Mouse (Mus musculus): Measurements from ENCODE around the gene Lgr6. TPM values are rescaled to one million over a fixed set of nuclear protein-coding genes. Genes with fewer than 3 reads are reported as not detected.

The Lgr6 gene
- polyA plus RNA-seq, 1 experiment from 2014 or later: 0.35 TPM

DNA sequence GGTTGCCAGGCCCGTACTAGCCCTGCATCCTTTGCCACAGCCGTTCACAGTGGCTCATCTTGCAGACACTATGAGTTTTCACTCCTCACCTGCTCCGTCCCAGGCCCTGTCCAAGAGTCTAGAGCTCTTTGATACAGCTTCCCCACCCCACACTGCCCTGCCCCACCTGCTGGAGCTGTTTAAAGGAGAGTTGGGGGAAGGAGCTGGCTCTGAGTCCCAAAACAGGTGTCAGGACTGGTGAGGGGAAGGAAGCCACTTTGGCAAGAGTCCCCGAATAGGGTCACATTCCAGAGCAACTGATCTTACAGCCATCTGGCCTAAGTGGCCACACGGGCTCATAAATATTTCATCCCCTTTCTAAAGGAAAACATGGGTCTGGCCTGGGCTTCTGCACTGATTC lies 51.0 kb downstream of the Lgr6 start:
- ATAC-seq (ENCODE audit: low FRiP score, low TSS enrichment) (no peak), DNase-seq (ENCODE audit: low spot score) (no peak)
- no peak overlapping the region for H3K9ac ChIP-seq (ENCODE audit: low read length)
- H3K4me3 ChIP-seq (ENCODE audit: low read depth, low read length): no peak overlapping the region
- WGBS: 71% methylated on average over 5 of the region's 5 CpGs
- H3K4me2 ChIP-seq (replicated peaks; ENCODE audit: low read depth): no peak overlapping the region
- no peaks in the 10 kb centered on the region for H3K27me3 ChIP-seq (ENCODE audit: control insufficient read depth, insufficient read depth, low read length)
- no peak for TF ChIP-seq CTCF (IDR thresholded peaks at IDR 0.05; ENCODE audit: low read depth)
- TF ChIP-seq EP300 (optimal IDR thresholded peaks at IDR 0.05): no peak
- H3K36me3 ChIP-seq (ENCODE audit: control insufficient read depth, insufficient read depth, low read length): no peaks in the 10 kb centered on the region
- no peaks in the 10 kb centered on the region for H3K9me3 ChIP-seq (ENCODE audit: control insufficient read depth, low read length)
- H3K4me1 ChIP-seq (replicated peaks; ENCODE audit: control insufficient read depth, insufficient read depth): no peaks in the 10 kb centered on the region
- H3K27ac ChIP-seq (replicated peaks): no peak overlapping the region

DNA sequence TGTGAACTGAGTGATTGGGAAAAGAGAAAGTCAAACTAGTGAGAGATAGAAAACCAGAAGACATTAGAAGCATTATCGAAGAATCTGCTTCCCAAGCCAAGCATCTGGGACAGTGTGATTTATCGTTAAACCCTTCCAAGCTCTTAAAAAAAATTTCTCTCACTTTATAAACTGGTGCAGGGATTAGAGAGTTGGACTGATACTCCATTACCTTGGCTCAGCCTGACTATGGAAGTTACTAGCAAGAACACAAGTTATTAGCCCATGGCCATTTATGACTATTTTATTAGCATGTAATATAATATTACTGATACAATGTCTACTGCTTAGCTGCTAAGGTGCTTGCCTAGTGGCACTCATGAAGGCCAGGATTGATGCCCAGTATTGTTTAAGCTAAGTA lies 60.6 kb downstream of the Lgr6 start:
- H3K36me3 ChIP-seq (ENCODE audit: control insufficient read depth, insufficient read depth, low read length): no peaks in the 10 kb centered on the region
- H3K27me3 ChIP-seq (ENCODE audit: control insufficient read depth, insufficient read depth, low read length): no peaks in the 10 kb centered on the region
- no peaks in the 10 kb centered on the region for H3K4me1 ChIP-seq (replicated peaks; ENCODE audit: control insufficient read depth, insufficient read depth)
- H3K4me2 ChIP-seq (replicated peaks; ENCODE audit: low read depth): no peak overlapping the region
- no peak overlapping the region for H3K27ac ChIP-seq (replicated peaks)
- no peak overlapping the region for H3K4me3 ChIP-seq (ENCODE audit: low read depth, low read length)
- H3K9me3 ChIP-seq (ENCODE audit: control insufficient read depth, low read length): no peaks in the 10 kb centered on the region
- DNase-seq (ENCODE audit: low spot score): no peak
- TF ChIP-seq CTCF (IDR thresholded peaks at IDR 0.05; ENCODE audit: low read depth) (no peak), EP300 (optimal IDR thresholded peaks at IDR 0.05) (no peak)
- ATAC-seq (ENCODE audit: low FRiP score, low TSS enrichment): no peak
- WGBS: 79% methylated on average over 2 of the region's 2 CpGs
- H3K9ac ChIP-seq (ENCODE audit: low read length): no peak overlapping the region

DNA sequence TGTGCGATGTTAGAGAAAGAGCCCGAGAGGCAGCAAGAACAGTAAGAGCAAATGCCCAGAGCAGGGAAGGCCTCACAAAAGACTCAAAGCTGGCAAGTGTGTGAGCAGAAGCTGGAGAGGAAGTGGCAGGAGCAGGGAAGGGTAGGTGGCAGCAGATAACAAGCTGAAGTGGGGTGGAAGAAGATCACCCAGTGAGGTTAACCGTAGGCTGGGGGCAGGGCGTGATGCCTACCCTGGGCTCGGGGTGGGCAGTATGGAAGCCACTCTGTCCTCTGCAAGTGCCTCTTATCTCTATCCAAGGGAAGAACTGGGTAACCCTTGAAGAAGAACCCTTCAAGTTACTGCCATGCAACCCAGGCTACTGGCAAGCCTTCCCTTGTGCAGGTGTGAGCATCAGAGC lies 68.8 kb downstream of the Lgr6 start:
- ATAC-seq (ENCODE audit: low FRiP score, low TSS enrichment): no peak
- 66% methylated on average over 5 of the region's 5 CpGs for WGBS

DNA sequence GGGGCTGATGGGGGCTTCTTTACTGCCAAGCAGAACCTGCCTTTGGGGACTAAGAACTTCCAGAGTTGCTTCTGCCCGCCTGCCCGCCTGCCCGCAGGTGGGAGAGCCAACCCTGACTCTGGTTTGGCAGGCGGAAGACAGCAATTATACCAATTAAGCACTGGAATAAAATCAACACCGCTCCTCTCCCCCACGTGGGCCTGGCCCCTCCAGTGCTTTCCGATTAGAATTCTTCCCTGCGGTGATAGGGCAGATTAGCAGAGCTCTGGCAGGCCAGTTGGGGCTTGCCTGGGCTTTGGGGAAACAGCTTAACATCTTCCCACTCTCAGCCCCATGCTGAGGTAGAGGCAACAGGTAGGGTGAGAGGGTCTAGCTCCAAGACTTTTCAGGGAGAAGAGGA lies 72.4 kb downstream of the Lgr6 start:
- no peaks in the 10 kb centered on the region for H3K9me3 ChIP-seq (ENCODE audit: control insufficient read depth, low read length)
- H3K27ac ChIP-seq (replicated peaks): no peak overlapping the region
- no peaks in the 10 kb centered on the region for H3K36me3 ChIP-seq (ENCODE audit: control insufficient read depth, insufficient read depth, low read length)
- no peak overlapping the region for H3K4me3 ChIP-seq (ENCODE audit: low read depth, low read length)
- no peaks in the 10 kb centered on the region for H3K27me3 ChIP-seq (ENCODE audit: control insufficient read depth, insufficient read depth, low read length)
- no peak for TF ChIP-seq CTCF (IDR thresholded peaks at IDR 0.05; ENCODE audit: low read depth)
- H3K4me2 ChIP-seq (replicated peaks; ENCODE audit: low read depth): no peak overlapping the region
- WGBS: 43% methylated on average over 8 of the region's 8 CpGs
- no peak for DNase-seq (ENCODE audit: low spot score)
- ATAC-seq (ENCODE audit: low FRiP score, low TSS enrichment): no peak
- no peak overlapping the region for H3K9ac ChIP-seq (ENCODE audit: low read length)
- no peaks in the 10 kb centered on the region for H3K4me1 ChIP-seq (replicated peaks; ENCODE audit: control insufficient read depth, insufficient read depth)

More for the DNA sequence above, 68.8 kb downstream of the Lgr6 start:
- no peak for DNase-seq (ENCODE audit: low spot score)
- Histone ChIP-seq H3K27ac (replicated peaks) (no peak overlapping the region), H3K9ac (ENCODE audit: low read length) (no peak overlapping the region), H3K9me3 (ENCODE audit: control insufficient read depth, low read length) (no peaks in the 10 kb centered on the region), H3K36me3 (ENCODE audit: control insufficient read depth, insufficient read depth, low read length) (no peaks in the 10 kb centered on the region), H3K27me3 (ENCODE audit: control insufficient read depth, insufficient read depth, low read length) (no peaks in the 10 kb centered on the region), H3K4me2 (replicated peaks; ENCODE audit: low read depth) (no peak overlapping the region), H3K4me3 (ENCODE audit: low read depth, low read length) (no peak overlapping the region), H3K4me1 (replicated peaks; ENCODE audit: control insufficient read depth, insufficient read depth) (no peaks in the 10 kb centered on the region)
- TF ChIP-seq CTCF (IDR thresholded peaks at IDR 0.05; ENCODE audit: low read depth) (no peak), EP300 (optimal IDR thresholded peaks at IDR 0.05) (no peak)

DNA sequence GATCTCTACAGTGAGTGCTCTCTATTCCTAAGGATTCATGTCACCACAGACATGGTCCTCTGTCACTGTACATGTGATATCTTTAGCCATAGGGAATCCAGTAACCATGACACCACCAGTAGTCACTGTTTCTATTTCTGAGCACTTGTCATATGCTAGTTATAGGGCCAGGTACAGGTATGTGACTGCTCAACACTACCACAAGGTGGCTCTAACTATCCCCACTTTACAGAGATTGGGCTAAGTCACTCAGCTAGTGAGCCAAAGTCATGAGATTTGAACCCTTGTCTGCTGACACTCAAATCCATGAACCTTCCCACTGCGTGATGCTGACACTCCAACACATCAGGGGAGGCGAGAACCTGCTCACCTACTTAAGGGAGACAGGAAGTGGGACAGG lies 75.0 kb downstream of the Lgr6 start:
- WGBS: 79% methylated on average over 2 of the region's 2 CpGs
- DNase-seq (ENCODE audit: low spot score) (no peak), ATAC-seq (ENCODE audit: low FRiP score, low TSS enrichment) (no peak)
- H3K27me3 ChIP-seq (ENCODE audit: control insufficient read depth, insufficient read depth, low read length): no peaks in the 10 kb centered on the region
- no peaks in the 10 kb centered on the region for H3K36me3 ChIP-seq (ENCODE audit: control insufficient read depth, insufficient read depth, low read length)
- H3K4me1 ChIP-seq (replicated peaks; ENCODE audit: control insufficient read depth, insufficient read depth): no peaks in the 10 kb centered on the region
- no peak overlapping the region for H3K9ac ChIP-seq (ENCODE audit: low read length)
- H3K9me3 ChIP-seq (ENCODE audit: control insufficient read depth, low read length): no peaks in the 10 kb centered on the region
- peak; percentile 64 for TF ChIP-seq CTCF (IDR thresholded peaks at IDR 0.05; ENCODE audit: low read depth)
- no peak for TF ChIP-seq EP300 (optimal IDR thresholded peaks at IDR 0.05)
- H3K4me3 ChIP-seq (ENCODE audit: low read depth, low read length): no peak overlapping the region
- H3K27ac ChIP-seq (replicated peaks): no peak overlapping the region
- no peak overlapping the region for H3K4me2 ChIP-seq (replicated peaks; ENCODE audit: low read depth)

DNA sequence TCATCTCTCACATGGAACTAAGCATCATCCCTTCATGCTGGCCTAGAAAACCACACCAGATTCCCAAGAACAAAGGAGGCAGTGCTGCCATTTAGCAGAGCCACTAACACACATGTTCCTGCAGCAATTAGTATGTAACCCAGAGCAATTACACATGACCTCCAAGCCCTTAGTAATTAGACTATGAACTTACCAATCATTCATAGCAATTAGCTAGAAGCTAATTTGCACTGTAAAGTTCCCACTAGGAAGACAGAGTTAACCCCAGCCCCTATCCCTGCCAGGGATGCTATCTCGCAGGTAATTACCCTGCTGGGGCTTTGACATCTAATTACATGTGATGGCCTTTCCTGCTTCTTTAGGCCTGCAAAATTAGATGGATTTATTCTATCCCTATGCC lies 78.8 kb downstream of the Lgr6 start:
- TF ChIP-seq CTCF (IDR thresholded peaks at IDR 0.05; ENCODE audit: low read depth): no peak
- no peak for TF ChIP-seq EP300 (optimal IDR thresholded peaks at IDR 0.05)
- H3K36me3 ChIP-seq (ENCODE audit: control insufficient read depth, insufficient read depth, low read length): no peaks in the 10 kb centered on the region
- no peak for ATAC-seq (ENCODE audit: low FRiP score, low TSS enrichment)
- 82% methylated on average over 1 of the region's 1 CpGs for WGBS
- no peak overlapping the region for H3K4me2 ChIP-seq (replicated peaks; ENCODE audit: low read depth)
- no peak overlapping the region for H3K27ac ChIP-seq (replicated peaks)
- H3K27me3 ChIP-seq (ENCODE audit: control insufficient read depth, insufficient read depth, low read length): no peaks in the 10 kb centered on the region
- DNase-seq (ENCODE audit: low spot score): no peak
- no peak overlapping the region for H3K9ac ChIP-seq (ENCODE audit: low read length)
- H3K4me3 ChIP-seq (ENCODE audit: low read depth, low read length): no peak overlapping the region
- no peaks in the 10 kb centered on the region for H3K9me3 ChIP-seq (ENCODE audit: control insufficient read depth, low read length)
- H3K4me1 ChIP-seq (replicated peaks; ENCODE audit: control insufficient read depth, insufficient read depth): peaks cover 1% of the 10 kb centered on the region; the same call in 1 of the 2 replicates
